Mouse (Mus musculus): ENCODE measurements around the gene Abca4.

The Abca4 gene

DNA sequence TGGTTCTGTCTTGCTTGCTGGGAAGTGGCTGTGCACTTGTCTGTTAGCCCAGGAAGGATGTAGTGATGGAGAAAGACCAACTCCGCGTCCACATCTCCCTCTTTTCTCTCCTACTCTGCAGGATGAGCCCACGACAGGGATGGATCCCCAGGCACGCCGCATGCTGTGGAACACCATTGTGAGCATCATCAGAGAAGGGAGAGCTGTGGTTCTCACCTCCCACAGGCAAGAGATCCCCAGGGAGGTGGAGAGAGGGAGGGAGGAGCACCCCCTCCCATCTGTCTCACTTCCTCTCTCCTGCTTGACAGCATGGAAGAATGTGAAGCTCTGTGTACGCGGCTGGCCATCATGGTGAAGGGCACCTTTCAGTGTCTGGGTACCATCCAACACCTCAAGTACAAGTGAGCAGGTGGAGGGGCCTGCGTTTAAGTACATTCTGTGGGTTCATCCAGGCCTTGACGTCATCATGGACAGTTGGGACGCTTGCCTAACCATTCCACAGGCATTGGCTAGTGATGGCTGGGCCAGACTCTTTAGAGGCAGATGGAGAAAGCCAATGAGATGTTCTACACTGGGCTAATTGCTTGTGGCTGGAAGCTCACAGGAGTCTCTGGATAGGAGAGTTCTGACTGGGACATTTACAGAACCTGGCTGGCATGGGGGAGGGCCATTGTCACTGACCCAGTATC lies 126.5 kb downstream of the Abca4 start:
- no peak for DNase-seq (ENCODE audit: low read depth, low spot score)

DNA sequence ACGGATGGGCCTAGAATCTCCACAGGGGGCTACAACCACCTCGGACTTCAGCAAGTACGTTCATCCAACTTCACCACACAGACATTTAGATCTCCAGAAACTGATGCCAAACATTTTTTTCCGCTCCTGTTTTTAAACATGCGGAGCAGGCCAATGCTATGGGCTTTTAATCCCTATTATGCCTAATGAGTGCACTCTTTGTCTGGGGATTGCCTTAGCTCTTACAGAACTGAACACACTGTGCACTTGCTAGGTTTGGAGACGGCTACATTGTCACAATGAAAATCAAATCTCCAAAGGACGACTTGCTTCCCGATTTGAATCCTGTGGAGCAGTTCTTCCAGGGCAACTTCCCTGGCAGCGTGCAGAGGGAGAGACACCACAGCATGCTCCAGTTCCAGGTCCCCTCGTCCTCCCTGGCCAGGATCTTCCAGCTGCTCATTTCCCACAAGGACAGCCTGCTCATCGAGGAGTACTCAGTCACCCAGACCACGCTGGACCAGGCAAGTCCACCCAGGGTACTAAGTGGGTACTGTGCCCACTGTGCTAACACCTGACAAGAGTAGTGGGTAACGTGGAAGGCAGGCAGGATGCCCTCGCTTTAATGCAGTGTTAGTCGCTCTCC lies 129.4 kb downstream of the Abca4 start:
- no peak for DNase-seq (ENCODE audit: low read depth, low spot score)

DNA sequence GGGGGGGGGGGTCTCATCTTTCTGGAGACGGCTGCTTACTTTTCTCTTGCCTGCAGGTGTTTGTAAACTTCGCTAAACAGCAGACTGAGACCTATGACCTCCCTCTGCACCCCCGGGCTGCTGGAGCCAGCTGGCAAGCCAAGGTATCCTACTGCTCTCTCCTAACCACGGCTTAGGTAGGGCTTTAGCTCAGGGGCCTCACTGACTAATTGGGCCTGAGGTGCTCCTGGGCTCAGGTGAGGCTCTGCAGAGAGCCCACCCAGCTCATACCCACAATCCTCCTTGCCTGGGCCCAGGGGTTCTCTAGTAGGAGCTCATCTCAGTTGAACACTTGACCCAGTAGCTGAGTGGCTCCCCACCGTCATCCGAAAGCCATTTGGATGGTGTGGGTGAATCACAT lies 131.8 kb downstream of the Abca4 start:
- no peak for DNase-seq (ENCODE audit: low read depth, low spot score)

DNA sequence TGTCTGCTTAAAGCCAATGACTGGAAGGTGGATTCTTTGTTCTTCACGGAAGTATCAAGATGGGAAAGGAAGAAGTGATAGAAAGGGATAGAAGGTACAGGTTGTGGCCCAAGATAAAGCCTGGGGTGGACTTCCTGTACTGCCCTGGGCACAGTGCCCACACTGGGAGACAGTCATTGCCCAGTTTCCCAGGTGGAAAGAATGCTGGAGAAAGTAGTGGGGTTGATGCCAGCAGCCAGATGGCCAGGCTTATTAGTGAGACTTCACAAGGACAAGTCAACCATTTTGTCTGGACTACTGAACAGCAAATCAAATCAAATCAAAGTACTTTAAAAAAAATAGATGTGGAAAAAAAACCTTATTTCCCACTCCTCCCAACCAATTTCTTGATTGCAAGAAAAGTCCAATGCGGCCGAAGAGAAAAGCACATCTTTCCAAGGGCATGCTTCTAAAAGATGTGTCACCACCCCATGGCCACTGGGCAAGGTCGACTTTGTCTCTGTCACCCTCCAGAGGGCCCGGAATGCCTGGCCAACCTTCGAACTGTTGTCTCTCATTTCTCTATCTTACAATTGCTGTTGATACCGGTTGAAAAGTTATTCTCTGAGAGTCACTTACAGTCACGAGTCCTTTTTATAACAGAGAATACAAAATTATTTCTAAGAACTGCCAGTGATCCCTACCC lies 132.6 kb downstream of the Abca4 start:
- DNase-seq (ENCODE audit: low read depth, low spot score), result no peak

DNA sequence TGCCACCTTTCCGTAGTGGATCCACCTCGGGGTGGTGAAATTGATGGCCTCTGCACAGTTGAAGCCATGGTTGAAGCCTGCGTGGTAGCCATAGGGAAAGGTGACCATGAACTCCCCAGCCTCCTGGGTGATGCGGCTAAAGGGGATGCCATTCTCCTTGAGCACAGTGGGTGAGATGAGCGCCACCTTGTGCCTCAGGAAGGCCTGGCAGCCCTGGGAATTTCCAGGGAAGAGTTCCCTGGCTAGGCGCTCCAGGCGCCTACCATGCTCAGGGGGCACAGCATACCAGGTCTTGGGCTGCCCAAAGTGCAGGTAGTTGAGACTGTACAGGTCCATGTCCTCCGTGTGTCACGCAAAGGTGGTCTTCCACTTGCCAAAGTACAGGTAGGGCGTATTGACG lies 139.9 kb downstream of the Abca4 start:
- DNase-seq (ENCODE audit: low read depth, low spot score), result no peak

- DNase-seq (ENCODE audit: low read depth, low spot score), result no peak
Observed at GRCm38 (mm10) chr3:122186975-122187374, 142.7 kb downstream of the Abca4 start.

DNA sequence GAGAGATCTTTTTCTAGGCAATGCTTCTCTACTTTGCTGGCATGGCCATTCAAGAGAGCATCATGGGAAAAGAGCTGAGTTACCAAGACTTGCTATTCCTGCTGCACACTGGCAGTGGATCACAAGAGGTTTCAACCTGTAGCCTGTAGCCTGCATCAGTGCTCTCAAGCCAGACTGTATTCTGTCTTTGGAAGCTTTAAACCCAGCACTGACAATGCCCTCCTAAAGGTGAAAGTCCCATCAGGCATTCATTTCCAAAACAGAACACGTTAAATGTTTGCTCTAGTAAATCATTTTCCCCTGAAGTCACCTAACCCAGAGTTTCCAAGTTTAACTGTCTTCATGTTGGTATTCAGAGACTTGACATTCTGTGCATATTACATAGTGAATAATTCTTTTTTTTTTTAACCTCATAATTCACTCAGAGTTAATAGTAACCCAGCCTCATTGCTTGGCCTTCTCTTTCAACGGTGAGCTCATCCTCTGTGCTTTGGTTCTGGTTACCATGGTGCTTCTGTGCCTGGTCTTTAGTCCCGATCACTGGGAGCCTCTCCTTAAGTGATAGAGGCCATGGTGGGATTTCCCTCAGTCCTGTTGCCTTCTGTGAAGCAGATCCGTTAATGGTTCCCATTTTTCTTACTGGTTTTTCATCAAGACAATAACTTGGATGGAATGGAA lies 152.5 kb downstream of the Abca4 start:
- no peak for DNase-seq (ENCODE audit: low read depth, low spot score)

DNA sequence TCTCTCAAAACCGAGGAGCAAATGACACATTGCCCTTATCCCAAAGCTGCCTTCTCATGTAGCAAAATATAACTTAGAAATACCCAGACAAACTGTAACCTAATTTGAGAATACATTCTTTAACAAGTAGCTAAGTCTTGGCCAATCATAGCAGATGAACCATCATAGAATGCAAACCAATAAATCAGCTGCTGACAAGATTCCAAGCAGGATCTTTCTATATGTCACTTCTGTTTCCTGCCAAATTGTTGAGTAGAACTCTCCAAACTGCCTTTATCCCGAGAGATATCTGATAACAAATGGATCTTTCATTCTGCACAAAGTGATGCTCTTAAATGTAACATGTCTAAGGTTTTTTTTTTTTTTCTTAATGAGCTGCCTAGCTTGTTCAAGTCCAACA lies 154.3 kb downstream of the Abca4 start:
- no peak for DNase-seq (ENCODE audit: low read depth, low spot score)

GRCm38 (mm10) chr3:122198966-122199381 lies 154.7 kb downstream of the Abca4 start:
- DNase-seq (ENCODE audit: low read depth, low spot score), result no peak

GRCm38 (mm10) chr3:122199600-122199999 lies 155.4 kb downstream of the Abca4 start:
- DNase-seq (ENCODE audit: low read depth, low spot score), result no peak

DNA sequence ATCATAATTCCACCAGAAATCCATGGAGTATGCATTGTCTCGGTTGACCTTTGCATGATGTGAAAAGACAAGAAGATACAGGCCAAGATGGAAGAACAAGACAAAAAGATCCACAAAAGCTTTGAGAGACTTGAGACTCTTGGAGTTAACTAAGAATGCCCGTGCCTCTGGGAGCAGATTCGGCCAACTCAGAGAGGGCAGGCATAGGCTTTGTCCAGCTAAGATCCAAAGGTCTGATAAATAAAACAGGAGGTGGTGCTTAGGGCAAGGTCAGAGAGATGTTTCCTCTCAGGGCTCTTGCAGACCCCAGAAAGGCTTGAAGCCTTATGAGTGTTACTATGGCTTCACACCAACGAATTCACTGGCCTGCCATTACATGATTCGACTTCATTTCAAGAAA lies 155.8 kb downstream of the Abca4 start:
- DNase-seq (ENCODE audit: low read depth, low spot score), result no peak

DNA sequence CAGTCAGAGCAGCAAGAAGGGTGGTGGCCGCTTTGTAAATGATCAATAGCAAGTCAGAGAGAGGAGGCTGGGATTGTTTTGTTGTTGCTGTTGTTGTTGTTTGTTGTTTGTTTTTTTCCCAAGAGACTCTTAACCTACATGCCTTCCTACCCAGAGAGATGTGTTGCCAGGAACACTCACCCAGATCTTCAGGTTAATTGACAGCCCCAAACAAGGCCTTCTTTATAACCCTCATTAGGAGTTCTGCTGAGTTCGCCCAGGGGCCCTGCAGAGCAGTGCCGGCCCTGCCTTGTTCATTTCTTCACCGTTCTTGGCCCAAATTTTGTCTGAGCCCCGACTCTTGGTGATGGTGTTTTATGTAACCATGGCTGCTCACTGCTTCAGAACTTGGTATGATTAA lies 156.2 kb downstream of the Abca4 start:
- DNase-seq (ENCODE audit: low read depth, low spot score), result no peak

- DNase-seq (ENCODE audit: low read depth, low spot score), result no peak
Observed at GRCm38 (mm10) chr3:122202307-122202732, 158.1 kb downstream of the Abca4 start.

DNA sequence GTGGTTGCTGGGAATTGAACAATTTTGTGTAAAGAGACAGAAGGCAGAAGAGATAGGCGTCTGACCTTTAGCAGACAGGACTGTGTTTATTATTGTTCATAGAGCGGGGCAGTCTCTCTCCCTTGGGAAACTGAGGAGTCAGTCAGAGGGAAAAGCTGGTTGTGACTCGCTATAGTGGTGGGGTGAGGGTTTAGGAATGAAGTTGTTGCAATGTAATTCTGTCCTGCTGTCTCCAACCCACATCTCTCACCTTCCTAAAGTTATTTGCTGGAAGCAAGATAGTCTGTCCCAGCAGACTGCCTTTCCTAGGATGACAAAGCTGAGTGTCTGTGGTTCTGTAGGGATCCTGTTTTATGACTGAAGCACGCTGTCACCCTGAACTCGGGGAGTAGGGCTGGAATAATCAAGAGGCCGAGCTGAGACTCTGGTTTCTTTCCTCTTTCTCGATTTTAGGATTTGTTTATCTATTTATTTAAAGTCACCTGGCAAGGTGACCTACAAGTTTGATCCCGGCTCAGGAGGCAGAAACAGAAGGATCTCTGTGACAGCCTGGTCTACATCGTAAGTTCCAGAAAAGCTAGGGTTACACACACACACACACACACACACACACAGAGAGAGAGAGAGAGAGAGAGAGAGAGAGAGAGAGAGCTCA lies 159.6 kb downstream of the Abca4 start:
- no peak for DNase-seq (ENCODE audit: low read depth, low spot score)

GRCm38 (mm10) chr3:122205753-122206152 lies 161.5 kb downstream of the Abca4 start:
- DNase-seq (ENCODE audit: low read depth, low spot score), result no peak

DNA sequence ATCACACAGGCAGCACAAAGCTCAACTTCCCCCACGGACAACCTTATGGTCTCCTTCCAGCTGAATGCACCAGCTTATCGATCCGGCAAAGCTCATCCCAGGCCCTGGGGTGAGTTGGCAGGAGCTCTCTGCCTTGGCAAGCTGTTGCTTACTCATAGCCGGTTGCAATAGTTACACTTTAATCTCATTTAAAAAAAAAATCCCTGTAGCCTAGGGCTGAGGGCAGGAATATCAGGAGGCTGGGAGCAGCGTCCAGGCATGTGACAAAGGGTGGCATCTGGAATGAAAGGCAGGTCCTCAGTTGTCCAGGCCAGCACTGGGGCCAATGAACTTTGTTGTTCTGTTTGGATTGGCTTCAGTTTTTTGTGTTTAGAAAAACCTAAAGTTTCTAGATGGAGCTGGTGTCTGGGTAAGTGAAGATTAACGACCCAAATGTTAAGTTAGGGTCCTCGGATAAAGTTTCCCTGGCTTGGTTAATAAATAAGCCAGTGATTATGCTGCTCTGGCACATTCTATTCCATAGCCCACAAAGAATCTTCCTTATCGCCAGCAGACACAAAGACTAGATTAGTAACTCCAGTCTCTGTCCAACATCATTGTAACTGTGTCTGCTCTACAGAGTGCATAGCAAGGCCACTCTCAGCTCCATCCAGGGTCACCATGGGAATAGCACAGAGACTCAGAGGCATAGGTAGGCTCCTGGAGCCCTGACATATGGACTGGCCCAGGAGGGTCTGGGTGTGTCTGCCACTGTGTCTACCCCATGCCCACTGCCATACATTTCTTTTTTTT lies 162.2 kb downstream of the Abca4 start:
- DNase-seq (ENCODE audit: low read depth, low spot score), result no peak

DNA sequence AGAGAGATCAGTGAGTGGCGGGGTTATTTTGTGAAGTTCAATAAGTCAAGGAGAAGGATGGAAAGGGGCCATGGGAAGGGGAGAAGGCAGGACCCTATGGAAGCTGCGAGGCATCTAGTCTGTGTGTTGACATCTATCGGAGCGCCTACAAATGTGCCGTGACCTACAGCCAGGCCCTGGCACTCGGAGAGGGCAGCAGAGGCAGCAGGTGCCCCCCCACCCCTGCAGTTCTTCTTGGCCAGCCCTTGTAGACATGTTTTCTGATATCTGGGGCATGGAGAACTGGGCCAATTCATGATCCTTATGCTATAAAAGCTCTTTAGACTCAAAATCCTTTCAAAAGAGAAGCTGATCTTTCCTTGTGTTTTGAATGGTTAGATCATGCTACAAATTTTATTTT lies 163.5 kb downstream of the Abca4 start:
- DNase-seq (ENCODE audit: low read depth, low spot score), result no peak

- no peak for DNase-seq (ENCODE audit: low read depth, low spot score)
Observed at GRCm38 (mm10) chr3:122208296-122209225, 164.3 kb downstream of the Abca4 start.

DNA sequence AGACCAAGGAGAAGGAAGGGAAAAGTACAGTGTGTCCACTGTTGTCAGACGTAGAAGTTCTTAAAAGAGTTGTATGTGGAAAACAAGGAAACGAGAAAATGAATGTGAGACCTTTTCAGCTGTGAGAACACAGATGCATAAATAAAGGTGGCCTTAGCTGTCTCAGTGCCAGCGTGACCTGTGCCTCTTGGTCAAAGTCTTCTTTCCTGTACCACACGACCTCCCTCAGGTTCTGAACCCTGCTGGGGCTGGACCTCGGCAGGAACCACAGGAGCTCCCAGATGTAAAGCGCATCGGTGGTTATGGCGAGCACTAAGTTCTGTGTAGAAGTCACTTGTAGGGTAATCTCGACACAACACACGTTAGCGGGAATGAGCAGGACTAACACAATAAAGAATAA lies 165.3 kb downstream of the Abca4 start:
- DNase-seq (ENCODE audit: low read depth, low spot score), result no peak

DNA sequence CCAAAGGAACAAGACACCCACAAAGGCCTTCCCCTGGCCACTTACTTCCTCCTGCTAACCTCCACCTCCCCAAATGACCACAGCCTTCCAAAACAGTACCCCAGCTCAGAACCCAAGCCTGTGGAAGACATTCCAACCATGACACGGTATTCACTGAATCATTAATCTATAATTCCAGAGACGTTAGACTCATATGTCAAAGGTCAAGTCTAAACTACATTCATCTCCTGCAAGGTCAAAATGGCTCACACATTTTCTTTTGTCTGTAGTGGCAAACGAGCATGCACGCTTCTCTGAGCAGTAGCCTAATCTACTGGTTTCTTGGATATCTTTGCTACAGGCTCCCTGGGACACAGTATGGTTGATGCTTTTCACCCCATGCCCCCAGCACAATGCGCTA lies 166.2 kb downstream of the Abca4 start:
- DNase-seq (ENCODE audit: low read depth, low spot score), result no peak
